Mouse (Mus musculus) thymus, adult 2 months (tissue): Measurements from ENCODE around the gene Cdh11.

Experiments
- CTCF ChIP-seq: fragments of 200-500 bp; IDR thresholded peaks from 2 replicates; pipeline ENCODE4 v1.5.1; 2012; ENCODE audit warnings: mild to moderate bottlenecking, control low read depth, low read length, moderate library complexity, borderline replicate concordance; ENCODE audit not compliant: control insufficient read depth, poor library complexity, insufficient read depth; ENCODE audit errors: extremely low read depth
- POLR2A ChIP-seq: fragments of 200-500 bp; IDR thresholded peaks from 2 replicates; pipeline ENCODE4 v1.6.1; 2012; ENCODE audit warnings: mild to moderate bottlenecking, low read length, control low read depth, moderate library complexity; ENCODE audit not compliant: control insufficient read depth, poor library complexity, insufficient read depth; ENCODE audit errors: extremely low read depth

DNA sequence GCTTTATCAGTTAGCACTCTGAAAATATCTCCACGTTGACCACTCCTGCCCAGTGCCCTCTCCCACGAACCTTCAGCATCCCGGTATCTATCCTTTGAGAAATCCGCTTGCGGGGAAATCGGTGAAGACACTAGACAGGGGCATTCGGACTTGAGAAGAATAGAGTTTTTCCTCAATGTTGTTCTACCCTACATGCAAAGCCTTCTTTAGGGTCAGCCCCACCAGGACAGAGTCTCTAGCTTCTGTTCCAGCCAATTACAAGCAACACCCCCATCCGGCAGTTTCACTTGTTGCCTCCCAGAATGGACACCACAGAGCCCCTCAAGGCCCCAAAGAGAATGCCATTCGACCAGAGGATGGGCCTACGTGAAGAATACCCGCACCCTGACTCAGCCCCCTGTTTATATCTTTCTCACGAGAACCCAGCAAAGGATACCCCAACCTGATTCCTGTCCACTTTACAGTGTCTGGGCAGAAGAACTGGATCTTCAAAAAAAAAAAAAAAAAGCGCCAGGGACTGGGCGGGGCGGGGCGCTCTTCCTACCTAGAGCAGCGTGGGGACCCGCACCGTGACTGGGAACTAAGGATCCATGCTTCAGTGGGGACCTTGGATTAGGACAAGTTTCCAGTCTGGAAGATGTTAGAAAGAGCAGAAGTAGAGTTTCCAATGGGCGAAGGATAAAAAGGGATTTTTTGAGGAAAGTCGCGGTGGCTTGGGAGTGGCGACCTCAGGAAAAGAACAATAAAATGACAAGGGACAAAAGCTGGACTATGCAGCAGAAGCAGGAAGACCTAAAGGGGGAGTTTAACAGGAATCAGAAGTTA is at the start of gene Cdh11:
- no peak for TF ChIP-seq CTCF
- no peak for TF ChIP-seq POLR2A
